Mouse (Mus musculus) forebrain, postnatal 0 days (tissue): Measurements from ENCODE around the gene Bcor. TPM values are rescaled to one million over a fixed set of nuclear protein-coding genes. Genes with fewer than 3 reads are reported as not detected.

ENCODE experiments used
- ATAC-seq: fragments of 200-750 bp; cut with Nextera tagmentation; 2 replicates; pipeline ENCODE4 v1.8.0; 2017; ENCODE audit warnings: mild to moderate bottlenecking, moderate library complexity
- DNase-seq: peaks from one replicate; pipeline ENCODE4 v3.0.0-alpha.2; 2015
- H3K27ac ChIP-seq: fragments of 300-500 bp; sonication (generic); 2 replicates; pipeline ENCODE4 v1.5.1; 2014; ENCODE audit warnings: low read depth, mild to moderate bottlenecking, antibody characterized with exemption, low read length, moderate library complexity, mixed read lengths
- H3K27me3 ChIP-seq: fragments of 300-500 bp; sonication (generic); 2 replicates; pipeline ENCODE4 v1.6.1; 2014; ENCODE audit warnings: mild to moderate bottlenecking, low read length, mixed read lengths; ENCODE audit not compliant: insufficient read depth
- H3K36me3 ChIP-seq: fragments of 300-500 bp; sonication (generic); 2 replicates; pipeline ENCODE4 v1.6.1; 2014; ENCODE audit warnings: mild to moderate bottlenecking, moderate library complexity; ENCODE audit not compliant: insufficient read depth
- H3K4me1 ChIP-seq: fragments of 300-500 bp; sonication (generic); 2 replicates; pipeline ENCODE4 v1.6.1; 2014; ENCODE audit warnings: antibody characterized with exemption; ENCODE audit not compliant: insufficient read depth
- H3K4me2 ChIP-seq: fragments of 300-500 bp; sonication (generic); 2 replicates; pipeline ENCODE4 v1.6.1; 2014; ENCODE audit warnings: low read depth, mild to moderate bottlenecking, moderate library complexity
- H3K4me3 ChIP-seq: fragments of 300-500 bp; sonication (generic); 2 replicates; pipeline ENCODE4 v1.5.1; 2014; ENCODE audit warnings: low read depth, low read length, mixed read lengths
- H3K9ac ChIP-seq: fragments of 300-500 bp; sonication (generic); 2 replicates; pipeline ENCODE4 v1.6.1; 2014; ENCODE audit warnings: mild to moderate bottlenecking
- H3K9me3 ChIP-seq: fragments of 300-500 bp; sonication (generic); 2 replicates; pipeline ENCODE4 v1.6.1; 2016; ENCODE audit warnings: low read length
- CTCF ChIP-seq: sonication (generic); IDR thresholded peaks from 2 replicates; pipeline ENCODE4 v1.5.1; 2016; ENCODE audit warnings: antibody characterized with exemption, control low read depth, low read depth
- WGBS: fragments of 180-500 bp; shearing (Covaris S2); extraction: QIAGEN DNeasy Blood & Tissue Kit; methylation state at CpG from one replicate; pipeline ENCODE4 v1.1.7; 2014; 5-methylcytosine and 5-hydroxymethylcytosine counted together
- polyA plus RNA-seq: library from polyadenylated mRNA; unstranded; fragments of >200 nt; fragmentation: Nextera tagmentation; extraction: Ambion mirVana; gene quantifications from 2 replicates; pipeline ENCODE4 v1.2.1, GENCODE M21; 2015
- total RNA-seq: library from RNA; depleted of rRNA; stranded (reverse); fragments of >200 nt; gene quantifications from 2 replicates; pipeline ENCODE4 v1.2.3, GENCODE M21; 2014

Bcor gene
- total and polyA plus RNA-seq, 2 experiments from 2014 or later, result 10.5 to 32.1 TPM

GRCm38 (mm10) chrX:12085290-12085689 lies 74.9 kb downstream of the Bcor start:
- Histone ChIP-seq H3K4me1 (no peaks in the 10 kb centered on the region), H3K9ac (no peak overlapping the region), H3K27me3 (peaks cover 2% of the 10 kb centered on the region; the same call in 1 of the 2 replicates), H3K36me3 (no peaks in the 10 kb centered on the region), H3K9me3 (no peaks in the 10 kb centered on the region), H3K27ac (no peak overlapping the region), H3K4me2 (no peak overlapping the region), H3K4me3 (no peak overlapping the region)
- ATAC-seq, result no peak
- WGBS, result 16% methylated on average over 18 of the region's 18 CpGs
- TF ChIP-seq CTCF, result no peak
- no peak for DNase-seq

- H3K4me2 ChIP-seq, result no peak overlapping the region
- no peak overlapping the region for H3K4me3 ChIP-seq
- H3K4me1 ChIP-seq, result no peaks in the 10 kb centered on the region
- H3K27me3 ChIP-seq, result peaks cover 2% of the 10 kb centered on the region; the same call in 1 of the 2 replicates
- no peak for TF ChIP-seq CTCF
- no peak overlapping the region for H3K9ac ChIP-seq
- no peaks in the 10 kb centered on the region for H3K36me3 ChIP-seq
- no peak overlapping the region for H3K27ac ChIP-seq
- WGBS, result 56% methylated on average over 4 of the region's 4 CpGs
- ATAC-seq (no peak), DNase-seq (no peak)
- no peaks in the 10 kb centered on the region for H3K9me3 ChIP-seq
Measured at GRCm38 (mm10) chrX:12084698-12085097, 75.5 kb downstream of the Bcor start.

- DNase-seq, result no peak
- Histone ChIP-seq H3K4me2 (no peak overlapping the region), H3K4me1 (no peaks in the 10 kb centered on the region), H3K4me3 (no peak overlapping the region), H3K9me3 (no peaks in the 10 kb centered on the region), H3K27ac (no peak overlapping the region), H3K9ac (no peak overlapping the region), H3K27me3 (peaks cover 2% of the 10 kb centered on the region; the same call in 1 of the 2 replicates), H3K36me3 (no peaks in the 10 kb centered on the region)
- no peak for TF ChIP-seq CTCF
- ATAC-seq, result no peak
- WGBS, result 50% methylated on average over 10 of the region's 10 CpGs
Measured at GRCm38 (mm10) chrX:12083631-12084030, 76.5 kb downstream of the Bcor start.

GRCm38 (mm10) chrX:12082736-12083135 lies 77.4 kb downstream of the Bcor start:
- Histone ChIP-seq H3K27me3 (peaks cover 2% of the 10 kb centered on the region; the same call in 1 of the 2 replicates), H3K4me1 (no peaks in the 10 kb centered on the region), H3K36me3 (no peaks in the 10 kb centered on the region), H3K4me3 (no peak overlapping the region), H3K27ac (no peak overlapping the region), H3K9me3 (no peaks in the 10 kb centered on the region), H3K4me2 (no peak overlapping the region), H3K9ac (no peak overlapping the region)
- 25% methylated on average over 16 of the region's 16 CpGs for WGBS
- ATAC-seq (no peak), DNase-seq (no peak)
- TF ChIP-seq CTCF, result no peak

GRCm38 (mm10) chrX:12082184-12082583 lies 78.0 kb downstream of the Bcor start:
- Histone ChIP-seq H3K4me2 (no peak overlapping the region), H3K9me3 (no peaks in the 10 kb centered on the region), H3K36me3 (no peaks in the 10 kb centered on the region), H3K27ac (no peak overlapping the region), H3K4me3 (no peak overlapping the region), H3K4me1 (no peaks in the 10 kb centered on the region), H3K27me3 (peaks cover 2% of the 10 kb centered on the region; the same call in 1 of the 2 replicates), H3K9ac (no peak overlapping the region)
- 53% methylated on average over 5 of the region's 5 CpGs for WGBS
- DNase-seq, result no peak
- no peak for TF ChIP-seq CTCF
- ATAC-seq, result no peak

- no peak for ATAC-seq
- H3K27me3 ChIP-seq, result peaks cover 2% of the 10 kb centered on the region; the same call in 1 of the 2 replicates
- H3K4me2 ChIP-seq, result peak overlapping the region; percentile 68
- 21% methylated on average over 22 of the region's 22 CpGs for whole genome bisulfite sequencing
- H3K9me3 ChIP-seq, result no peaks in the 10 kb centered on the region
- no peak overlapping the region for H3K9ac ChIP-seq
- TF ChIP-seq CTCF, result no peak
- no peaks in the 10 kb centered on the region for H3K4me1 ChIP-seq
- H3K36me3 ChIP-seq, result no peaks in the 10 kb centered on the region
- no peak overlapping the region for H3K27ac ChIP-seq
- DNase-seq, result no peak
- H3K4me3 ChIP-seq, result peak overlapping the region; percentile 52; the same call in 1 of the 2 replicates
Measured at GRCm38 (mm10) chrX:12081741-12082155, 78.4 kb downstream of the Bcor start.

- ATAC-seq (peak; percentile 32), DNase-seq (peak; percentile 46)
- 10% methylated on average over 56 of the region's 61 CpGs for WGBS
Measured at GRCm38 (mm10) chrX:12080904-12081740, 79.0 kb downstream of the Bcor start.

More at GRCm38 (mm10) chrX:12080904-12081740, 79.0 kb downstream of the Bcor start:
- Histone ChIP-seq H3K27ac (peak overlapping the region; percentile 54), H3K4me3 (peak overlapping the region; percentile 52), H3K4me2 (peak overlapping the region; percentile 68), H3K9ac (peak overlapping the region; percentile 40), H3K36me3 (no peaks in the 10 kb centered on the region), H3K9me3 (no peaks in the 10 kb centered on the region), H3K27me3 (peaks cover 2% of the 10 kb centered on the region; the same call in 1 of the 2 replicates), H3K4me1 (no peaks in the 10 kb centered on the region)
- peak; percentile 33 for TF ChIP-seq CTCF
